Mouse (Mus musculus) right cerebral cortex, postnatal 36 days (tissue): ENCODE measurements around the gene Sh3gl3.
A peak's percentile ranks its signal among the peaks of the same experiment; 100 is the strongest.
"Not testable (repeated sequence)": the region's sequence is repeated elsewhere in the genome, so short reads cannot be mapped to it uniquely, and the experiment has no call there.

Experiments used
- DNase-seq, 2 experiments: peaks; one replicate each; pipeline ENCODE4 v3.0.0; 2022; ENCODE audit warnings: low spot score in 2 of 2, mixed read lengths in 1 of 2

Sh3gl3 gene

DNA sequence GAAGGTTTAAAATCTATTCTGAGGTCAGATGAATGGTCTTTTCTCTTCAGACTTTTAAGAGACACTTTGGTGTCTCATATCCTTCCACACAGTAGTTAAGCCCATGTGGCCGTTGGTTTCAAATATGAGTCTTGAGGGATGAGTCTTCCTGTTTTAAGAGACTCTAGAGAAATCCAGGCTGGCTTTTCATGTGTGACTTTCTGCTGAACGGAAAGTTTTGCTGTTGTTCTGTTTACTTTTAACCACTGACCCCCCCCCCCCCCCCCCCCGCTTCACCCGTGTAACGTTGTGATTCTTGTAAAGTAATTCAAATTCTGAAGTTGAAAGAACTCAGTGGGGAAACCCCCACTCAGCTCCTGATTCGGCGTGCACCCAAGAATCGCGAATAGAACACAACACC, 61.8 kb downstream of the Sh3gl3 start:
- no peak for DNase-seq

DNA sequence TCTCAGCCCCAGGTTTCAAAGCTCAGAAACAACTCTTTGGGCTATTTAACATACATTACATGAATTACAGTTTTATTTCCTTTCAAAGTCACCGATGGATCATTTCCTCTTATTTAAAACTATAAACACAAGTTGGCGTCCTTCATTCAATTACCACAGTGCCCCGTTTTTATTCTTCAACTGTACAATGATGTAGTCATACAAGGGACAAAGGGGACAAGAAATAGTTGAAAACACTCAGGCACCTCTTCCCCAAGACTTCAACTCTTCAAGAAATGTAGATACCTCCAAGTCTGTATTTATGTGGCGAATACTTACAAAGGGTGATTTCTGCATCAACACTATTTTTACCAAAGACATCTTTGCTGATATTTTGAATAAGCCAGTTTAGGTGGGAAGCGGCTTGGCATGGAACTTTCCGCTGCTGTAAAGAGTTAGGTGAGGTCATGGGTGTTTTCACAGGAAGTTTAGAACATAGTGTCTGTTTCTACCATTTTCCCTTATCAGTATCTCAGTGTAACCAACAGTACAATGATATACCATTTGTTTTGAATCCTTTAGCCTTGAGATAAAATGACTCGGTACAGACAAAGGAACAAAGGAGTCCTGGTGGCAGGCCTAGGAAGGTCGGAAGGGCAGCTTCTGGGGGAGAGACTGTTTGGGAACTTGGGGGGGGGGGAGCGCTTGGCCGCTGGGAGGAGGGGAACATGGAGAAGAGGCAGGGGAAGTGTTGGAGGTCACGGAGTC, 62.7 kb downstream of the Sh3gl3 start:
- DNase-seq: no peak

- DNase-seq: no peak
Observed at GRCm38 (mm10) chr7:82236899-82237162, 63.2 kb downstream of the Sh3gl3 start.

DNA sequence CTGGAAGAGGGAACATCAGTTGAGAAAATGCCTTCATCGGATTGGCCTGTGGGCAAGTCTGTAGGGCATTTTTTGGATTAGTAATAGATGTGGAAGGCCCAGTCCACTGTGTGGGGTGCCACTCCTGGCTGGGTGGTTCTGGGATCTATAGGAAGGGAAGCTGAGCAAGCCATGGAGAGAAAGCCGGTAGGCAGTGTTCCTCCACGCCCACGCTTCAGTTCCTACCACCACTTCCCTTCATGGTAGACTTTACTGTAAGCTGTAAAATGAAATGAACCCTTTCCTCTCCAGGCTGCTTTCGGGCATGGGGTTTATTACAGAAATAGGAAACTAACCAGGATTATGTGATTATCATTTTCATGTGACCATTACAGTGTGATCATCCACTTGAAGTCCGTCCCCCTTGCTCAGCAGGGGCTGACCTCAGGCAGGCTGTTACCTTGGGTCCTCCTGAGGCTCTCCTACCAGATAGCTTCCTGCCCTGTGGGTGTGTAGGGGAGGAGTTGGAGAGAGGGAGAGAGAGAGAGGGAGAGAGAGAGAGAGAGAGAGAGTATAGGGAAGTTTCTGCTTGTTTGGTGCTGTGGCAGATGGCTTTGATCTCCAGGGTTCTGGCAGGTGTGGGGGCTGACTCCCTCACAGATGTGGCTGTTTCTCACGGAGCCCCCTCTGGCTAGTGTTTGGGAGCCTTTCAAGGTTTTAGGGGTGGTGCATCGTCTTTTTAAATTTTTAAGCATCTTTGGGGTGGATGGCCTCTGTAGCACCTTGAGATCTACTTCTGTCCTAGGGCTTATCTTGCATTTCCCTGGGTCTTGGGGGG, 67.0 kb downstream of the Sh3gl3 start:
- DNase-seq: no peak

DNA sequence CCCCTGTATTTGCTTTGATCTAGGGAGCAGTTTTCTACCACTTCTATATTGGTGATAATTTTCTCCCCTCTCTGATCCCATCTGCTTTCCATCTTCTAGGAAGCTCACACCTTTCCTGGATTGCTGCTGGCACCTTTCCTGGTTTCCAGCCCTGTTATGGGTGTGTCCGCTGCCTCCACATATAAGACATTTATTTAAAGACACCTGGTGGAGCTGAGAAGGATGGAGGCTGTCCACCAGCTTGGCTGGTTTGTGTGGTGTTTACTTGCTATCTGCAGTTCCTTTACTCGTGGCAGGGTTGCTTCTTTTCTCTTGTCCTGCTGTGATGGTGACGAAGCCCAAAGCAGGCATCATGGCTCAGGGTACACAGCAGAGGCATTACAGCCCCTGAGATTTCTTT, 71.1 kb downstream of the Sh3gl3 start:
- peak in 1 of 2 experiments; percentile 19 for DNase-seq

DNA sequence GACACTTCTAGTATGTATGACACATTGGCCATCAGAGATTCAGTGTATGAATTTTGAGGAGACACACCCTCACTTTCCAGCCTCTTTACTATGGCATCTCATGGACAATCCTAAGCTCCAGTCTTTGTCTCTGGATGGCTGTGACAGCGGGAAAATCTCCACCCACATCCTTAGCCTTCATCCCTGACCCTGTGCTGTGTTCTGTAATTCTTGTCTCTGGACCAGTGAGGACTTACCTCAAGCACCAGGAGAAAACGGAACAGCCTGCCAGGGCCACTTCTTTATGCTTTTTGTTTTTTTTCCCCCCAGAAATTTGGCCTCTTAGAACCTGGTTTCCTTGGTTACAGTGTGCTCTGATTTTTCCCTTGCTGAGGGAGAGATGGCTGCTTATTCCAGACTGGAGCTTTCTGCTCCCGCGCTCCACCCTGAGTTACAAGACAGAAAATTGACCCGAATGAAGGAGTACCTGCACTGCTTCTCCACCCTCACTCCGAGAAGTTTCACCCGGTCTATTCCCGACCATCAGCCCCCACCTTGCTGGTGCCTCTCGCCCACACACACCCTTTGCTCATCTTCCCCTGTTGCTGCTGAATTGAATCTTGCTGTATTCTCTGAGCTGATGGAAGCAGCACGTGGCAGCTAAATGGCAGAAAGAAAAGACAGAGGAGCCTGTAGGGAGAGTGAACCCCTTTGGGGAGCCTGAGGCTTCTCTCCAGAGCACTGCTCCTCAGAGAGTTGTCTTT, 75.5 kb downstream of the Sh3gl3 start:
- DNase-seq: peak in 1 of 2 experiments; percentile 14

GRCm38 (mm10) chr7:82253309-82253708, 79.7 kb downstream of the Sh3gl3 start:
- DNase-seq: no peak

DNA sequence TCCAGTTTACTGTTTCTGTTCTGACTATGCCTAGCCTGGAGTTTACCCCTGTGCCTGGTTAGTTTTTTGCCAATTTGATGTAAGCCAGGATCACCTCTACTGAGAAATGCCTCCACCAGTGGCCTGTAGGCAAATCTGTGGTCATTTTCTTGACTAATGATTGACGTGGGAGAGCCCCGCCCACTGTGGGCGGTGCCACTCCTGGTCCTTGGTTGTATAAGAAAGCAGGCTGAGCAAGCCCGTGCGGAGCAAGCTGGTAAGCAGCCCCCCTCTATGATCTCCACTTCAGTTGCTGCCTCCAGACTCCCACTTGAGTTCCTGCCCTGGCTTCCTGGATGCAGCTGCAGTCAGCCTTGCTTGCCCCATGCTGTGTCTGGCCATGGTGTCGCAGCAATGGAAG, 83.3 kb downstream of the Sh3gl3 start:
- DNase-seq: no peak

GRCm38 (mm10) chr7:82257530-82257929, 83.9 kb downstream of the Sh3gl3 start:
- no peak for DNase-seq

DNA sequence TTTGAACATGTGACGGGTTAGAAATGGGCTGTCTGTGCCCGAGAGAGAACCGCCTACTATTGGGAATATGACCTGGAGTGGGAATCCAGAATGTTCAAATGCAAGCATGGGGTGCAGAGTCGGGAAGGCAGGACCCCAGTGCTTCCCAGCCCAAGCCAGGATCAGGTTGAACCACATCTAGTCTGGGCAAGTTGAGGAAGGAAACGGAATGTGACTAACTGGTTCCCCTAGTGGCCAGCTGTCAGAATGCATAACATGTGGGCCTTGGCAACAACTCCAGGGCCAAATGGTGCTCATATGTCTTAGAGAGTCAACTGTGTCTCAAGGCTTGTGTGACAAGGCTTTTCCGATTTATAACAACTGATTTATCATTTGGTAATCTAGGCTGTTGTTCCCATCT, 86.6 kb downstream of the Sh3gl3 start:
- DNase-seq: no peak

DNA sequence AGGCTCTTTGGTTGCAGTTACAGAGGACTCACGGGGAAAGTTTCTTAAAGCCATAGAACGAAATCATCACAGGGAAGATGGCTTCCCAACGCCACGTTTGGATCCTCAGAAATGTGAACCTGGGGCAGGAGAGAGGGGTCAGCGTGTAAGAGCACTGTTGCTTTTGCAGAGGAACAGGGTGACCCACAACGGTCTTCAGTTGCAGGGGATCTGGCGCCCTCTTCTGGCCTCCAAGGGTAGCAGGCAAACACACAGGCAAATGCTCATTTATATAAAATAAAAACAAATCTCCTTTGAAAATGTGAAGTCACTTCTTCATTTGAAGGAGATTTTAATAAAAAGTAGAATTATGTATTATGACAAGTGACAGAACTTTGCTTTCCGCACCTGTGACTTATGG, 89.5 kb downstream of the Sh3gl3 start:
- no peak for DNase-seq

DNA sequence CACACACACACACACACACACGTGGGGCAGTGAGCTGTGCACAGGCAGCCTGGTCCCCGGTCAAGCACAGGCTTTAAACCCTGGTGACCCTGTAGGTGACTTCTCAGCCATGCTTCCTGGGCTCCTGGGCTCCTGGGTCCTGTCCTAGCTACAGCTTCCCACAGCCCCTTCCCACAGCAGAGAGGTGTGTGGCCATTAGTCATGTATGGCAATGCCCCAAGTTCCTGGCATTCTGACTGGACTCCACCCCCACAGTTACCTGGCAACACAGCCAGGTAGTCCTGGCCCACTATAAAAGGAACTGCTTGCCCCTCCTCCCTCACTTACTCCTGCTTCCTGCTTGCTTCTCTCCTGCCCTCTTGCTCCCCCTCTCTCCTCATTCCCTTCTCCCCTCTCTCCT, 90.5 kb downstream of the Sh3gl3 start:
- DNase-seq: no peak

GRCm38 (mm10) chr7:82265365-82265764, 91.7 kb downstream of the Sh3gl3 start:
- DNase-seq: no peak

GRCm38 (mm10) chr7:82269948-82270347, 96.3 kb downstream of the Sh3gl3 start:
- DNase-seq: no peak

DNA sequence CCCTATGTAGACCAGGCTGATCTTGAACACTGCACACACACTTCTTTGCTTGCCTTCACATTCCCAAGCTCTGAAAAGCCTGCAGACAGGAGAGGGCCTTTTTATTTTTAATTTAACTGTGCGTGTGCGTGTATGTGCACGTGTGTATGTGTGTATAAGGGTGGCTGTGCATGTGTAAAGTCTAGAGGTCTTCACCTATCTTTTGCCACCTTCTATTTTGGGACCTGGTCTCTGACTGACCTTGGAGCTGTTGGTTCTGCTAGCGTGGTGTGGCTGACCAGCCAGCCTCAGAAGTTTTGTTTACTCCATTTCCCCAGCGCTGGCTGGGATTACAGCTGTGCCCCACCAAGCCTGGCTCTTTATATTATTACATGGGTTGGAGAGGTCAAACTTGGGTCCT, 98.1 kb downstream of the Sh3gl3 start:
- no peak for DNase-seq

DNA sequence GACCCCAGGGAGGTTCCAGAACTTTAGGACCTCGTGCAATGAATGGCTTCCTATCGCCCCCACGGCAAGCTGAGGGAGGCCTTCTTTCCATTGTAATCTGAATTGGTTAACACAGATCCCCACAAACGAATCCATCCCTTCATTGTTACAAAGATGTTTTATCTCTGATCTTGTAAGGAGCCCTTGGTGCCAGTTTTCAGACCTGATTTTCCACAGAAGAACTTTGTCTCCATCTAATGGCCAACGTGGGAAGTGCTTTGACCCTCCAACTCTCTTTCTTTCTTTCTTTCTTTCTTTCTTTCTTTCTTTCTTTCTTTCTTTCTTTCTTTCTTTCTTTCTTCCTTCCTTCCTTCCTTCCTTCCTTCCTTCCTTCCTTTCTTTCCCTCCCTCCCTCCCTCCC, 99.2 kb downstream of the Sh3gl3 start:
- not testable (repeated sequence) for DNase-seq

DNA sequence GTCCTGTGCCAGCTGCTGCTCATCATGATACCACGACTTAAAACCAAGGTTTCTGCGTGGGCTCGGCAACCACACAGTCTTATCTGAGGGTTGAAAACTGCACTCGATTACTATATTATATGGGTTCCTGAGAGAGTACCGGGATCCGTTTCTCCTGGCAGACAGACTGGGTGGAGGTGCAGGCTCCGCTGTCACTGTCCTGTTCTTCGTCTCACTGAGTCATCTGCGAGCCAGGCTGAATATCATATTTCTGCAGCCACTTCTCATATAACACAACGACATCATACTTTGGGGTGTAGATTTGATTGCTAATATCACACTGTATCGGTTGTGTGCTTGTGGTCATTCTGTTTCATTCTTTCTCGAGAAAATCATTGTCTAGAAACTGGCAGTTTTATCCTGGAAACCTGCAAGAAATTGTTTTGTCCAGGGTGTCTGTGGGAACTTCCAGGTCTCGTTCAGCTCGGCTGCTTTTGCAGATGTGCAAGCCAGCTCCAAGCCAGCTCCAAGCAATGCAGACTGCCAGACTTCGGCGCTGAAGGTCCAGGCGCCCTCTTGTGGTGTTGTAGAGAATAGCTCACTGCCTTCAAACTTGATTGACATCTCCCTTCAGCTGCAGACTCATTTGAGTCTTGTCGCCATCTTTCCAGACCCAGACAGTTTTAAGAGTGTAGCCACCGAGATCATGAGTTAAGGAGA, 100.5 kb downstream of the Sh3gl3 start:
- DNase-seq: peak in 1 of 2 experiments; percentile 20

DNA sequence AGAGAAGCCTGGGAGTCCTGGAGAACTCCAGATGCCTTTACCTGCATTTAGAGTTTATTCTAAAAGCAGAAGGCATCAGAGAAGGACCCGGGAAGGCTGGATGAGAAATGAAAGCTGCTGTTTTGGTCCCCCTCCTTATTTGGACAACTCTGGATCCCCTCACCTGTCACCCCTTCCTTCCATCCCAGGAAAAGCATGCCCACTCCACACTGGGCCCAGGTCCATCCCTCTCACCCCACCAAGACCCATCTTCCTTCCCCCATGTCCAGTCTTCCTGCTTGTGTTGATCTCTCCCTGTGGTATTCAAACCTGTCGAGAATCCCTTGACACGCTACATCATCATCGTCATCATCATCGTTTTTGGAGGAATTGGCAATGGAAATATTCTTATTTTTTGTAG, 101.3 kb downstream of the Sh3gl3 start:
- no peak for DNase-seq

DNA sequence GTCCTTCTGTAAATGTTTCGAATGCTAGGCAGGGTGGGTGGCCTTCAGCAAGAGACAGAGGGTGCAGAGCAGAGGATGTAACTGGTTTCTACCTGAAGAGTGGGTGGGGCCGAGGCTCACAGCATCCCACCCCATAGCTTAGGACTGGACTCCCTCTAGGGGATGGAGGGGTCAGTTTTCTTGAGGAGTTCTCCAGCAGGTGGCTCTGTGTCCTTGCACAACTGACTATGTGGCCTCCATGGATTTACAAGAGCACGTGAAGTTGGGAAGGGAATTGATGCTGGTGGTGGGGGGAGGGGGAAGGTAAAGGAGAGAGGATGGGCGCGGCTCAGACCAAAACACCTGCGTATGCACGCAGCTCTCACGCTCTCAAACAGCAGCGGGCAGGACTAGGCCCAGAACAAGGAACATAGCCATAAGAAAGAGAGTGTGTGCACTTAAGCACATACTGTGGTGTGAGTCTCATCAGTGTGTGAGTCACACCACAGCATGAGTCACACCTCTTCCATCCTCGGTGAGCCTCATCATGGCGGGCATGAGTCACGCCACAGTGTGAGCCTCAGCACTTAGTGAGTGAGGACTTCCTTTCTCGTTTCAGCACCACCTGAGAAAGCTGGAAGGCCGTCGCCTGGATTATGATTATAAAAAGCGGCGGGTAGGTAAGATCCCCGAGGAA, 102.0 kb downstream of the Sh3gl3 start:
- peak; percentile 45 to 52 for DNase-seq

DNA sequence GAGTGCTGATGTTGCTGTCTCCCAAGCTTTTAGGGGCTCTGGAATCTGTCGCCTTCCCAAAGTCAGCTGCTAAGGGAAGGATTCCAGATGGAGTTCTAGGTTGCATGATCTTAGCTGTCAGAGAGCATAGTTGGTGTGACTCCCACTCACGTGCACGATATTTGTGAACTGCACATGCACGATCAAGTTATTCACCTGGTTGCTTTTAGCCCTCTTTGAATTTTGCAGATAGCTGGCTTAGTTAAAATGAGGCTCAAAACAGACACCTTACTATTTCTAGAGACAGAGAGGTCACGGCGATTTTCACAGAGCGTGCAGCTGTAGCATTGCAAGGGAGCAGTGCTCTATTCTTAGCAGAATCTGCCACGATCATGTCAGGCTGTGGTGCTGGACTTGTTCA, 108.4 kb downstream of the Sh3gl3 start:
- DNase-seq: no peak

- DNase-seq: peak; percentile 20 to 33
Observed at GRCm38 (mm10) chr7:82282464-82282863, 108.8 kb downstream of the Sh3gl3 start.

DNA sequence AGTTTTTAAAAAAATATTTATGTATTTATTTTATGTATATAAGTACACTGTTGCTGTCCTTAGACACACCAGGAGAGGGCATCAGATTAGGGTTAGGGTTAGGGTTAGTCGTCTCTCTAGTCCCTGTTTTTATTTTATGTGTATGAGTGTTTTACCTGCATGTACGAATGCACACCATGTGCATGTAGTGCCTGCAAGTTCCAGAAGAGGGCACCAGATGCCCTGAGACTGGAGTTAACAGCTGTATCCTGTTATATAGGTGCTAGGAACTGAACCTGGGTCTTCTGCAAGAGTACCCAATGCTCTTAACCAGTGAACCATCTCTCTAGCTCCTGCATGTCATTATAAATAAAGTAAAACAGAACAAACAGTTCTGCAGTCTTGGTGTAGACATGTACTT, 113.6 kb downstream of the Sh3gl3 start:
- DNase-seq: no peak
